In the genomic region with DNA sequence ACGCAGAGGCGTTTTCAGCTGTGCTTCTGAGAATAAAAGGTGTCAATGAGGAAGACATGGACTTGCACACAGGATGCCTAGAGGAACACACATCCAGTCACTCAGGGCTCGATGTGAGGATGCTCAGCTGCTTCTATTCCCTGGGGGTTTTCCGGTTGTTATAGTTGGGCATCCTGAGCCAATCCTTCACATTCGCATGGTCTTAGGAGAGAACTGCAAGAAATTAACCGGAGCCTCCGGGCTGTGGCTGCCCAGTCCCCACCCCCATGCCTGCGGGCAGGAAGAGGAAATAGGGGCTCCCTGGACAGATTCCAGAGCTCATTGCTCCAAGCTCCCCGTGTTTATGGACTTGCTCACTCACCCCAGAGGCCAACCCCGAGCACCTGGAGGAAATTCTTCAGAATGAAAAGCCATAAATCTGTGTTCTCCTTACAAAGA, we compare ENCODE assay signal across 8 mouse cellular contexts.
DNase-seq lines count a peak whose midpoint lies in the region; ATAC-seq and TF ChIP-seq lines count a peak whose summit lies in the region.

No protein-coding gene starts in this region.

- WGBS in forebrain, embryonic 11.5 days = 41% methylated on average over 10 of the region's 10 CpGs
- WGBS in hindbrain, embryonic 12.5 days = 40% methylated on average over 10 of the region's 10 CpGs
- WGBS in limb, embryonic 13.5 days = 3% methylated on average over 10 of the region's 10 CpGs
- 33% methylated on average over 10 of the region's 10 CpGs for WGBS in midbrain, embryonic 14.5 days

- no peak for ATAC-seq in forebrain, embryonic 11.5 days (replicated peaks; ENCODE audit: low FRiP score)
- peak; percentile 17; the same call in 1 of the 2 replicates for ATAC-seq in hindbrain, embryonic 12.5 days (ENCODE audit: low FRiP score)
- ATAC-seq in limb, embryonic 13.5 days (ENCODE audit: low FRiP score, low read depth) = no peak
- no peak for ATAC-seq in midbrain, embryonic 14.5 days (ENCODE audit: low FRiP score, low TSS enrichment)
- no peak for ATAC-seq in erythroblast, adult 5-6 weeks (replicated peaks; ENCODE audit: low FRiP score, poor library complexity, severe bottlenecking)

- no peaks in the 10 kb centered on the region for H3K27me3 ChIP-seq in forebrain, embryonic 11.5 days (ENCODE audit: control insufficient read depth, insufficient read depth, low read length)
- H3K27me3 ChIP-seq in hindbrain, embryonic 12.5 days = no peaks in the 10 kb centered on the region
- no peaks in the 10 kb centered on the region for H3K27me3 ChIP-seq in limb, embryonic 13.5 days
- no peaks in the 10 kb centered on the region for H3K27me3 ChIP-seq in midbrain, embryonic 14.5 days (ENCODE audit: control insufficient read depth, insufficient read depth, low read length)

- H3K9ac ChIP-seq in forebrain, embryonic 11.5 days (ENCODE audit: low read length) = peak overlapping the region; percentile 28; the same call in 1 of the 2 replicates
- peak overlapping the region; percentile 5 for H3K9ac ChIP-seq in hindbrain, embryonic 12.5 days
- H3K9ac ChIP-seq in limb, embryonic 13.5 days = peak overlapping the region; percentile 60
- H3K9ac ChIP-seq in midbrain, embryonic 14.5 days (replicated peaks; ENCODE audit: low read length) = peak overlapping the region; percentile 20; the same call in 1 of the 2 replicates

- no peak for DNase-seq in left cerebral cortex, adult 2 months (ENCODE audit: extremely low spot score in 1 of 2, low spot score in 2 of 2)
- DNase-seq in left cerebral cortex, adult 8-10 months (ENCODE audit: low spot score in 2 of 2) = no peak
- DNase-seq in forebrain, embryonic 11.5 days (ENCODE audit: low spot score) = no peak
- peak; percentile 64 for DNase-seq in midbrain, embryonic 14.5 days
- DNase-seq in left cerebral cortex, postnatal 36 days (ENCODE audit: low spot score in 2 of 2) = no peak

- no peak for TF ChIP-seq CTCF in left cerebral cortex, adult 2 months (IDR thresholded peaks at IDR 0.05)

- peaks cover 57% of the 10 kb centered on the region for H3K4me1 ChIP-seq in forebrain, embryonic 11.5 days (replicated peaks; ENCODE audit: control insufficient read depth, insufficient read depth, low read length)
- H3K4me1 ChIP-seq in hindbrain, embryonic 12.5 days = peaks cover 98% of the 10 kb centered on the region
- peaks cover 98% of the 10 kb centered on the region for H3K4me1 ChIP-seq in limb, embryonic 13.5 days
- H3K4me1 ChIP-seq in midbrain, embryonic 14.5 days (ENCODE audit: control insufficient read depth, insufficient read depth, low read length) = peaks cover 88% of the 10 kb centered on the region

- H3K9me3 ChIP-seq in forebrain, embryonic 11.5 days (ENCODE audit: control insufficient read depth, low read length) = no peaks in the 10 kb centered on the region
- no peaks in the 10 kb centered on the region for H3K9me3 ChIP-seq in hindbrain, embryonic 12.5 days (replicated peaks)
- no peaks in the 10 kb centered on the region for H3K9me3 ChIP-seq in limb, embryonic 13.5 days
- H3K9me3 ChIP-seq in midbrain, embryonic 14.5 days (ENCODE audit: control insufficient read depth, low read length) = no peaks in the 10 kb centered on the region

- peak overlapping the region; percentile 95 for H3K27ac ChIP-seq in left cerebral cortex, adult 2 months
- H3K27ac ChIP-seq in forebrain, embryonic 11.5 days (ENCODE audit: low read depth, low read length) = peak overlapping the region; percentile 90
- peak overlapping the region; percentile 92 for H3K27ac ChIP-seq in hindbrain, embryonic 12.5 days
- H3K27ac ChIP-seq in limb, embryonic 13.5 days = peak overlapping the region; percentile 97
- peak overlapping the region; percentile 89 for H3K27ac ChIP-seq in midbrain, embryonic 14.5 days (replicated peaks; ENCODE audit: low read depth, low read length)

- intact Hi-C loops in left cerebral cortex, adult 2 months (cut with DNase I) = no loop called here
- intact Hi-C loops in left cerebral cortex, postnatal 36 days (cut with DNase I) = no loop called here

- H3K4me3 ChIP-seq in left cerebral cortex, adult 2 months = peak overlapping the region; percentile 28
- no peak overlapping the region for H3K4me3 ChIP-seq in forebrain, embryonic 11.5 days (ENCODE audit: low read depth, low read length)
- H3K4me3 ChIP-seq in hindbrain, embryonic 12.5 days = no peak overlapping the region
- H3K4me3 ChIP-seq in limb, embryonic 13.5 days = peak overlapping the region; percentile 64
- H3K4me3 ChIP-seq in midbrain, embryonic 14.5 days (replicated peaks; ENCODE audit: low read depth, low read length) = no peak overlapping the region

- H3K36me3 ChIP-seq in forebrain, embryonic 11.5 days (ENCODE audit: control insufficient read depth, insufficient read depth, low read length) = no peaks in the 10 kb centered on the region
- H3K36me3 ChIP-seq in hindbrain, embryonic 12.5 days = no peaks in the 10 kb centered on the region
- H3K36me3 ChIP-seq in limb, embryonic 13.5 days = peaks cover 14% of the 10 kb centered on the region
- H3K36me3 ChIP-seq in midbrain, embryonic 14.5 days (ENCODE audit: control insufficient read depth, insufficient read depth, low read length) = no peaks in the 10 kb centered on the region

- H3K4me2 ChIP-seq in forebrain, embryonic 11.5 days (ENCODE audit: low read depth, low read length, severe bottlenecking) = peak overlapping the region; percentile 22; the same call in 1 of the 2 replicates
- peak overlapping the region; percentile 41 for H3K4me2 ChIP-seq in hindbrain, embryonic 12.5 days (replicated peaks)
- H3K4me2 ChIP-seq in limb, embryonic 13.5 days (replicated peaks) = peak overlapping the region; percentile 67
- H3K4me2 ChIP-seq in midbrain, embryonic 14.5 days (ENCODE audit: low read length) = peak overlapping the region; percentile 21

Comparison
In these comparisons a context has a peak if more than half of its experiments do, and no peak if none do; other contexts are left out.
1. H3K4me3 ChIP-seq: peak in left cerebral cortex, adult 2 months (single experiment) and limb, embryonic 13.5 days (single experiment); none in forebrain, embryonic 11.5 days (single experiment), hindbrain, embryonic 12.5 days (single experiment) and midbrain, embryonic 14.5 days (single experiment).
2. H3K9ac ChIP-seq: peak in every context shown above with its lines; median percentile 60 in limb, embryonic 13.5 days; 28 in forebrain, embryonic 11.5 days; 20 in midbrain, embryonic 14.5 days; 5 in hindbrain, embryonic 12.5 days.
3. Peak in every context shown above with its lines, with median percentiles within 50 percentile points of each other: H3K27ac ChIP-seq and H3K4me2 ChIP-seq.